Mouse (Mus musculus) embryonic facial prominence, embryonic 14.5 days (tissue): ENCODE measurements around the gene Mmp24. TPM values are rescaled to one million over a fixed set of nuclear protein-coding genes. Genes with fewer than 3 reads are reported as not detected.

Experiments used
- ATAC-seq: fragments of 200-750 bp; cut with Nextera tagmentation; 2 replicates; pipeline ENCODE4 v1.8.0; 2017; ENCODE audit warnings: low read depth, moderate number of reproducible peaks, moderate TSS enrichment
- DNase-seq: peaks from one replicate; pipeline ENCODE4 v3.0.0-alpha.2; 2015; ENCODE audit warnings: low spot score
- H3K27ac ChIP-seq: fragments of 300-500 bp; sonication (generic); replicated peaks from 2 replicates; pipeline ENCODE4 v1.5.1; 2014; ENCODE audit warnings: low read depth, mild to moderate bottlenecking, low read length, moderate library complexity
- H3K27me3 ChIP-seq: fragments of 300-500 bp; sonication (generic); replicated peaks from 2 replicates; pipeline ENCODE4 v1.6.1; 2014; ENCODE audit warnings: low read length; ENCODE audit not compliant: control insufficient read depth, insufficient read depth
- H3K36me3 ChIP-seq: fragments of 300-500 bp; sonication (generic); 2 replicates; pipeline ENCODE4 v1.6.1; 2014; ENCODE audit warnings: low read length, mixed read lengths; ENCODE audit not compliant: control insufficient read depth, insufficient read depth
- H3K4me1 ChIP-seq: fragments of 300-500 bp; sonication (generic); 2 replicates; pipeline ENCODE4 v1.6.1; 2014; ENCODE audit warnings: antibody characterized with exemption, low read length; ENCODE audit not compliant: control insufficient read depth, insufficient read depth
- H3K4me2 ChIP-seq: fragments of 300-500 bp; sonication (generic); 2 replicates; pipeline ENCODE4 v1.6.1; 2014; ENCODE audit warnings: low read depth, mild to moderate bottlenecking, low read length, moderate library complexity, mixed read lengths
- H3K4me3 ChIP-seq: fragments of 300-500 bp; sonication (generic); 2 replicates; pipeline ENCODE4 v1.5.1; 2014; ENCODE audit warnings: low read depth, mild to moderate bottlenecking, low read length
- H3K9ac ChIP-seq: fragments of 300-500 bp; sonication (generic); 2 replicates; pipeline ENCODE4 v1.6.1; 2014; ENCODE audit warnings: low read depth, mild to moderate bottlenecking, low read length, moderate library complexity, mixed read lengths
- H3K9me3 ChIP-seq: fragments of 300-500 bp; sonication (generic); 2 replicates; pipeline ENCODE4 v1.6.1; 2016; ENCODE audit warnings: low read length; ENCODE audit not compliant: control insufficient read depth
- WGBS: fragments of 180-500 bp; shearing (Covaris S2); extraction: QIAGEN DNeasy Blood & Tissue Kit; methylation state at CpG from one replicate; pipeline ENCODE4 v1.1.7; 2014; 5-methylcytosine and 5-hydroxymethylcytosine counted together
- polyA plus RNA-seq: library from polyadenylated mRNA; unstranded; fragments of >200 nt; fragmentation: Nextera tagmentation; extraction: Ambion mirVana; gene quantifications from 2 replicates; pipeline ENCODE4 v1.2.1, GENCODE M21; 2014

Gene Mmp24
- polyA plus RNA-seq, 1 experiment from 2014 or later, result 0.51 TPM

DNA sequence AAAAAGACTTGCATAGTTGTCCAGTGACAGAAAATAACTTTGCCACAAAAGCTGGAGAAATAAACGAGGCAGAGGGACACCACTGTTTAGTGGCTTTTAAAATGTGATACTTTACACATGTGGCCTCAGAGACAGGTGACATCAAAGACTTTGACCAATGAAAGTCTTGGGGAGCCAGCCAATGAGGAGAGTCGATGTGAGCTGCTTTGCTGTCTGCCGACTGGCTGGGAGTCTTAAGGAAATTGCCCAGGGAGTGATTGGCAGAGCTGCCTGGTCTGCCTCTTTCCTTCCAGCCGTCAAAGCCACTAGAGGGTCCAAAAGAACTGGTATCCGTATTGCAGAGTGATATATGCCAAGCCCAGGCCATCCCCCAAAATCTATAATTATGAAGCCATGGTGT, 39.7 kb downstream of the Mmp24 start:
- no peak overlapping the region for H3K4me3 ChIP-seq
- ATAC-seq, result no peak
- H3K4me1 ChIP-seq, result 0 out of 2 replicates have a peak, but pooled peaks cover 6% of the 10 kb centered on the region
- WGBS, result 21% methylated on average over 5 of the region's 5 CpGs
- no peak overlapping the region for H3K9ac ChIP-seq
- no peaks in the 10 kb centered on the region for H3K27me3 ChIP-seq
- DNase-seq, result peak; percentile 22
- no peaks in the 10 kb centered on the region for H3K9me3 ChIP-seq
- no peak overlapping the region for H3K27ac ChIP-seq
- H3K36me3 ChIP-seq, result peaks cover 4% of the 10 kb centered on the region; the same call in 1 of the 2 replicates
- no peak overlapping the region for H3K4me2 ChIP-seq

DNA sequence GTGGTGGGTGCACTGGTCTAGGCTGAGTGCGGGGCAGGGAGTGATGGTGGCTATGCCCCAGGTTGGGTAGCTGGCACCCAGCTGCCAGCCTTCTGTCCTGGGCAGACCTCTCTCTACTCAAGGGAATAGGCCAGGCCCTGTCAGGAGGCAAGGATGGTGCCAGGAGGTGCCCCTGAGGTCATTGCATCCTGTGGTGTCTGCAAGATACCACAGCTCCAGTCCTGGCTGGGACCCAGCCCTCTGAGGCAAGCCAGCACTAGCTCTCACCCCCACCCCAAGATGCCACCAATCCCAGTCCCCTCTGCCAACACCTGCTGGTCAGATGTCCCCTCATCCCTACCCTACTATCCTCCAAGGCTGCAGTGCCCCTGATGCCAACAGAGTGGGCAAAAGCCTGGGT, 41.0 kb downstream of the Mmp24 start:
- Histone ChIP-seq H3K36me3 (peaks cover 17% of the 10 kb centered on the region), H3K27me3 (no peaks in the 10 kb centered on the region), H3K9ac (no peak overlapping the region), H3K4me1 (0 out of 2 replicates have a peak, but pooled peaks cover 6% of the 10 kb centered on the region), H3K4me2 (no peak overlapping the region), H3K4me3 (no peak overlapping the region), H3K27ac (no peak overlapping the region), H3K9me3 (no peaks in the 10 kb centered on the region)
- WGBS, result 100% methylated on average over 1 of the region's 1 CpGs
- ATAC-seq, result no peak
- DNase-seq, result no peak

DNA sequence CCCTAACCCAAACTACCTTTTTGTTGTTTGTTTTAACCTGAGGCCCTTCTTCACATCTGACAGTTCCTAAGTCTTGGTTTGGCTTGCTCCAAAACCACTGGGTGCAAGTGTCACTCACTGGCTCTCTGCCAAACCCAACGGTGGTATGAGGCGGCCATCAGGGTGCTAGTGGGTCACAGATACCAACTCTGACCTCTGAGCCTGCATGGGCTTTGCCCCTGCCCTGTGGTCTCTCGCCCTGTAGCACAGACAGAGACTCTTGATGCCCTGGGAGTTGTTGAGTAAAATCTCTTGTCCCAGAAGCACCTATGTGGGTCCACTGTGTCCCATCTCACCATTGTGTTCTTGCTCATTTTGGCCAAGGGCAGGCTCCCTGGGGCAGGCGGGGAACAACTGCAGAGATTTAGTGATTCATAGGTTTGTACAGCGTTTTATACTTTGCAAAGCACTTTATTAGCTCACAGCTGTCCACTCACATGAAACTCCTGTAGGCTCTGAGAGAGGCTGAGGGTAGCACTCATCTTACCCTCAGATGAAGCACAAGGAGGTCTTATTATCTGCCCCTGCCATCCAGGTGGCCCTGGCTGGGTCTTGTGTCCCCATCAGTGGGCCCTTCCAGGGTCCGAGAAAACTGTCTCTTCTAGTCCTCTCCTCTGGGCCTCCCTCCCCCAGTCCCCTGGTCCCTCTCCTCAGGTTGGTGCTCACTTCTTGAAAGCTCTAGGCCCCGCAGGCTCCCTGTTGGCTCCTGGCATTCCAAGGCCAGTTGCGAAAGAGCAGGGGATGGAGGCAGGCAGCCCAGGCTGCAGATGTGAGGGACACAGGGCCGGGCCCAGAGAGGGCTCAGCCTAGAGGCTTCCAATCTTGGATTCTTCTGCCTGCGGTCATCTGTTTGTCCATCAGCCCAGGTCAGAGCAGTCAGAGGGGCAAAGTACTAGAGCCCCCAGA, 42.4 kb downstream of the Mmp24 start:
- peak overlapping the region; percentile 57; the same call in 1 of the 2 replicates for H3K4me3 ChIP-seq
- H3K36me3 ChIP-seq, result peaks cover 30% of the 10 kb centered on the region
- 0 out of 2 replicates have a peak, but pooled peaks cover 6% of the 10 kb centered on the region for H3K4me1 ChIP-seq
- no peaks in the 10 kb centered on the region for H3K27me3 ChIP-seq
- ATAC-seq, result no peak
- H3K27ac ChIP-seq, result no peak overlapping the region
- WGBS, result 75% methylated on average over 10 of the region's 10 CpGs
- peak overlapping the region; percentile 77 for H3K9ac ChIP-seq
- no peaks in the 10 kb centered on the region for H3K9me3 ChIP-seq
- peak overlapping the region; percentile 90; the same call in 1 of the 2 replicates for H3K4me2 ChIP-seq
- no peak for DNase-seq

DNA sequence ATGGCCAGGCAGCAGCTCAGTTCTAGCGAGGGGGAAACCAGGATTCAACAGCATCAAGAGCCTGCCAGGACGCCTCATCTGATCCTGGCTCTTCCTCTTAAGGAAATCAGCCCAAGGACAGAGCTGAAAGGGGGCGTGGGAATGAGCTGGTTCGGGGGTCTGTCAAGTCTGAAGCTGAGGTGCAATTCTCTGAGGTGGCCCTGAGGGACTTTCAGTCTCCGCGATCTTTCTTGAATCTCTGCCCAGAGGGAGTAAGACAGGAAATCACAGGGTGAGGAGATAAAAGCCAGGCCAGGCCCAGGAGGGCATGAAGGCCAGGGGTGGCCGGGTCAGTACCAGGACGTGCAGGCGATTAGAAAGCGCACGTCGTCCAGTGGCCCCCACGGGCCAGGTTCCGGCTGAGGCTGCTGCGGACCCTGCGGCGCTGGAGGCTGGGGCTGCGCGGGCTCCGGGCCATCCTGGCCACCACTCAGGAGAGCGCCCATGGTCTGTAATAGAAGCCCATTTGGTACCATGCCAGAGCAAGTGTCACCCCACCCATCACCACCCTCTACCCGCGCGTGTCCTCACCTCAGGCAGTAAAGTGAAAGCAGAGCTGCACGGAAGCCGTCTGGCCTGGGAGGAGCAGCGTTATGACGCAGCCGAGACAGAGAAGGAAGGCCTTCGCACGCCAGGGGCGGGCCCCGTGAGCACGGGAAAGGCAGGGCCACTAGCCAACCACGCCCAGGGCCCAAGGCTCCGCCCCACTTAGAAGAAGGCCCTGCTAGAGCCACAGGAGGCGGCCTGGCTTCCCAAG, 43.7 kb downstream of the Mmp24 start:
- under 1% methylated on average over 35 of the region's 37 CpGs for WGBS
- DNase-seq (peak; percentile 97), ATAC-seq (peak; percentile 98)
- Histone ChIP-seq H3K4me2 (peak overlapping the region; percentile 90), H3K4me1 (0 out of 2 replicates have a peak, but pooled peaks cover 6% of the 10 kb centered on the region), H3K27ac (peak overlapping the region; percentile 72), H3K36me3 (peaks cover 42% of the 10 kb centered on the region), H3K9me3 (no peaks in the 10 kb centered on the region), H3K27me3 (no peaks in the 10 kb centered on the region), H3K4me3 (peak overlapping the region; percentile 57), H3K9ac (peak overlapping the region; percentile 77)

DNA sequence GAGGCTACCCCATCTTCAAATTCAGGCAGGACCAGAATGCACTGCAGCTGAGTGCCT, 44.1 kb downstream of the Mmp24 start, which contains the start of gene BC029722:
Gene BC029722 (minus strand): TSS at position 35 of the 57 bp plus-strand sequence.
- H3K27ac ChIP-seq, result peak within 1 kb of the TSS; percentile 72
- no peaks in the 10 kb centered on the region for H3K27me3 ChIP-seq
- H3K4me3 ChIP-seq, result peak within 1 kb of the TSS; percentile 57
- peak within 1 kb of the TSS; percentile 77 for H3K9ac ChIP-seq
- peaks cover 43% of the 10 kb centered on the region for H3K36me3 ChIP-seq
- H3K4me2 ChIP-seq, result peak within 1 kb of the TSS; percentile 90
- ATAC-seq (no peak), DNase-seq (no peak)
- H3K9me3 ChIP-seq, result no peaks in the 10 kb centered on the region
- H3K4me1 ChIP-seq, result 0 out of 2 replicates have a peak, but pooled peaks cover 6% of the 10 kb centered on the region

DNA sequence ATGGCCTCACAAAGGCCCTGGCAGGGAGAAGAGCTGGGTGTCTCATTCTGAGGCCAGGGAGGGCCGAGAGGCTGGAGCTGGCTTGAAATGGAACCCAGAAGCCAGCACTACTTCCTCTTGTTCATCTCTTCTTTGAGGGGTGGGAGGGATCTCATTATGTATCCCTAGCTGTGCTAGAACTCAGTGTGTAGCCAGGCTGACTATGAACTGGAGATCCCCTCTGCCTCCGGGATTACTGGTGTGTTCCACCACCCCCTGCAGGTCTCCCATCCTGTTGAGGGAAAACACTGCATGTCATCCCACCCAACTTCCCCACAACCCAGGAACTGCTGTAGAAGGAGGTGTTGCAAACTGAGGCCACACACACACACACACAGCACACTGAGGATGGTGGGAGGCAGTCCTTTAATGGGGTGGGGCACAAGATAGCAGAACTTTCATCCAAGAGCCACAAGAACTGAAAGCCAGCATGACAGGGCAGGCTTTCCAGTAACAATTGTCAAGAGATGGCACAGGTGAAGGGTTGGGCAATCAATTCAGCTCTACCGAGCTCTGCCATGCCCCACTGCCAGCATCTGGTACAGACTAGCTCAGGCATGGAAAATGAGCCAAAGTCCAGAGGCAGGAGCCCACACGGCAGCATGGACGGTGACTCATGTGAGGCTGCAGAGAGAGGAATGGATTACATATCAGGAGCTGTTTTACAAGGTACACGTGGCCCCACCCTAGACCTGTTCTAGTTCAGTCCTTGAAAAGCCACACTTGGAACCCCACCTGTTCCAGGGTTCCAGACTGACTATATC, 44.5 kb downstream of the Mmp24 start:
- no peak overlapping the region for H3K9ac ChIP-seq

DNA sequence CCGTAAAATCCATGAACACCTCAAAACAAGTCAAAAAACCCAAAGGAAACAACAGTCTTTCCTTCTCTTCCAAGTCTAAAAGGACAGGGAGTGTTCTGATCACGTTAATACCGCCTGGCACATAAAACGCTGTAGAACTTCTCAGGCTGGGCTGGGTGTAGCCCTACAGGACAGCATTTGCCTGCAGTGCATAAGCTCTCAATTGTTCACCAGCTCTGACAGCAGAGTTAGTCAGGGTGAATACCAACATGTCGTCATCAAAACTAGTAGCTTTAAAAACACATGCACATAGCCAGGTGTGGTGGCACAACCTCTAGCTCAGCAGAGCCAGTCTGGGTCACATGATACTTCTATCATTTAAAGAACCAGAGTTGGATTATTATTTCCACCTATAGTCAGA, 45.6 kb downstream of the Mmp24 start:
- H3K27me3 ChIP-seq, result no peaks in the 10 kb centered on the region
- H3K27ac ChIP-seq, result no peak overlapping the region
- H3K4me1 ChIP-seq, result peaks cover 13% of the 10 kb centered on the region; the same call in 1 of the 2 replicates
- no peak overlapping the region for H3K9ac ChIP-seq
- ATAC-seq (no peak), DNase-seq (no peak)
- no peaks in the 10 kb centered on the region for H3K9me3 ChIP-seq
- H3K4me2 ChIP-seq, result no peak overlapping the region
- no peak overlapping the region for H3K4me3 ChIP-seq
- peaks cover 43% of the 10 kb centered on the region for H3K36me3 ChIP-seq
- 93% methylated on average over 5 of the region's 5 CpGs for WGBS

More for the DNA sequence above, 44.5 kb downstream of the Mmp24 start:
- H3K4me2 ChIP-seq, result peak overlapping the region; percentile 90
- H3K27me3 ChIP-seq, result no peaks in the 10 kb centered on the region
- peak overlapping the region; percentile 72 for H3K27ac ChIP-seq
- H3K36me3 ChIP-seq, result peaks cover 43% of the 10 kb centered on the region
- ATAC-seq (no peak), DNase-seq (no peak)
- H3K4me3 ChIP-seq, result peak overlapping the region; percentile 57
- H3K4me1 ChIP-seq, result 0 out of 2 replicates have a peak, but pooled peaks cover 6% of the 10 kb centered on the region
- 68% methylated on average over 6 of the region's 6 CpGs for WGBS
- no peaks in the 10 kb centered on the region for H3K9me3 ChIP-seq

DNA sequence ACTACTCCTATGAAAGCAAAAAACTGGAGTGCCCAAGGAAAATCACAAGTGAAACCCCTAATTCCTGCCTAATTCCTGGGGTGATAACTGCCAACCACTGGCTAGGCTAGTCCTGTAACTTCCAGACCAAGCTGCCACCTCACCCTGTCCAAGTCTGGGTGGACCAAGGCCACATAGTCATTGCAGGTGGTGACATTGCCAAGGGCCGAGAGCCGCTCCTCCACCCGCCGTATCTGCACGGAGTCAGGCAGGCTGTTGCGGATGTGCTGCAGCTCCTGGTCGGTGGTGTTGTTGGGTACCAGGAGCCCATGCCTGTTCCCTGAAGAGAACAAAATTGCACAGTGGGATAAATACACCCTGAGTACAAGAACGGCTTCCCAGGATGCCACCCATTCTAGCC, 48.6 kb downstream of the Mmp24 start:
- no peak for DNase-seq
- peaks cover 43% of the 10 kb centered on the region for H3K36me3 ChIP-seq
- WGBS, result 93% methylated on average over 8 of the region's 8 CpGs

More for the DNA sequence above, 48.6 kb downstream of the Mmp24 start:
- Histone ChIP-seq H3K27ac (no peak overlapping the region), H3K27me3 (no peaks in the 10 kb centered on the region), H3K9me3 (no peaks in the 10 kb centered on the region), H3K4me3 (no peak overlapping the region), H3K4me1 (peaks cover 16% of the 10 kb centered on the region), H3K4me2 (no peak overlapping the region), H3K9ac (no peak overlapping the region)
- no peak for ATAC-seq
